Mouse (Mus musculus): ENCODE measurements around the gene Cntnap5c.

DNA sequence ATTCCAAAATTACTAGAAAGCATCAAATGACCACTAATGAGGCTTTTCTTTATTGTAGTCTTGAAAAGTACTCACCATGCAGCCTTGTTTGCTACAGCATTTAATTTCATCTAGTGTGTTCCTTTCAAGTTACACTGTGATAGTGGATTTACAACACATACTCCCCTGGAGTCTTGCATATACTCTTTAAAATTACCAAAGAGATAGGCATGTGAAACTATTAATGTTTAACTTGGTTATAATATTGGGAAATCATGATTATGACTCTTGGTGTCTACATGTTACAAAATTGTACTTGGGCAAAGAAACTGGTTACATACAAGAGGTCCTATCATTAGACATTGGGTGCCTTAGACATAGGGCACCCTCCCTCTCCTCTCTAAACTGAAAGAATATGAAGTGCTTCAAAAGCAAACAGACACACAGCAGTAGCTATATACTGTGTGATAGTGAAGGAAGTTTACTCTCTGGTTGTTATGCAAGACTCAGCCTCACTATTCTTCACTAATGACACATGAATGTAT lies 142.5 kb downstream of the Cntnap5c start:
- TF ChIP-seq POLR2A (IDR thresholded peaks at IDR 0.05; ENCODE audit: low read depth, low read length): no peak
- TF ChIP-seq CTCF (IDR thresholded peaks at IDR 0.05; ENCODE audit: extremely low read depth, insufficient read length, insufficient replicate concordance, low read depth, low read length): no peak

Measured in small intestine, adult 2 months (tissue).